Mouse (Mus musculus) CD8-positive naive resting alpha-beta T cell, adult 2 months (primary cell): Measurements from ENCODE around the gene Fap.

Experiments
- DNase-seq, 2 experiments: peaks; one replicate each; pipeline ENCODE4 v3.0.0; 2022; ENCODE audit warnings: low read depth in 2 of 2, low spot score in 2 of 2

Fap gene

GRCm38 (mm10) chr2:62531065-62531464 is 42.8 kb downstream of the Fap start:
- DNase-seq = no peak

GRCm38 (mm10) chr2:62526399-62526798 is 47.5 kb downstream of the Fap start:
- no peak for DNase-seq

- no peak for DNase-seq
Observed at GRCm38 (mm10) chr2:62517790-62518189, 56.1 kb downstream of the Fap start.

GRCm38 (mm10) chr2:62514477-62514876 is 59.4 kb downstream of the Fap start:
- no peak for DNase-seq

- no peak for DNase-seq
Observed at GRCm38 (mm10) chr2:62513477-62513876, 60.4 kb downstream of the Fap start.

- no peak for DNase-seq
Observed at GRCm38 (mm10) chr2:62507130-62507529, 66.7 kb downstream of the Fap start.

GRCm38 (mm10) chr2:62506441-62506840 is 67.4 kb downstream of the Fap start:
- no peak for DNase-seq

GRCm38 (mm10) chr2:62504269-62504796 is 69.5 kb downstream of the Fap start:
- DNase-seq = no peak

- no peak for DNase-seq
Observed at GRCm38 (mm10) chr2:62503326-62503725, 70.5 kb downstream of the Fap start.

GRCm38 (mm10) chr2:62502516-62502915 is 71.4 kb downstream of the Fap start:
- DNase-seq = no peak

GRCm38 (mm10) chr2:62498821-62499220 is 75.1 kb downstream of the Fap start:
- DNase-seq = no peak

GRCm38 (mm10) chr2:62498086-62498485 is 75.8 kb downstream of the Fap start:
- no peak for DNase-seq

- no peak for DNase-seq
Observed at GRCm38 (mm10) chr2:62497333-62498002, 76.4 kb downstream of the Fap start.

GRCm38 (mm10) chr2:62495407-62495806 is 78.5 kb downstream of the Fap start:
- DNase-seq = no peak

- DNase-seq = no peak
Observed at GRCm38 (mm10) chr2:62489832-62490231, 84.0 kb downstream of the Fap start.

- no peak for DNase-seq
Observed at GRCm38 (mm10) chr2:62484906-62485305, 89.0 kb downstream of the Fap start.

GRCm38 (mm10) chr2:62483550-62483949 is 90.3 kb downstream of the Fap start, which contains the start of gene Gcg:
Gene Gcg (minus strand): TSS chr2:62483650.
- DNase-seq = no peak

- DNase-seq = no peak
Observed at GRCm38 (mm10) chr2:62480285-62481198, 93.3 kb downstream of the Fap start.

- DNase-seq = no peak
Observed at GRCm38 (mm10) chr2:62469551-62469950, 104.3 kb downstream of the Fap start.

GRCm38 (mm10) chr2:62463287-62463686 is 110.6 kb downstream of the Fap start:
- no peak for DNase-seq

- DNase-seq = no peak
Observed at GRCm38 (mm10) chr2:62462174-62462573, 111.7 kb downstream of the Fap start.
